Mouse (Mus musculus) gastrocnemius, adult 18-20 months (tissue): ENCODE measurements around the gene Zfand3. TPM values are rescaled to one million over a fixed set of nuclear protein-coding genes. Genes with fewer than 3 reads are reported as not detected.

Experiments used
- DNase-seq: peaks from one replicate; pipeline ENCODE4 v3.0.0; 2021; ENCODE audit warnings: low spot score
- total RNA-seq, 2 experiments: library from RNA; stranded (reverse); gene quantifications; 2 replicates each; pipeline ENCODE4 v1.2.3; 2021

Zfand3 gene
- total RNA-seq, 2 experiments from 2014 or later = 211 to 216 TPM

GRCm38 (mm10) chr17:30259938-30260337, 255.4 kb downstream of the Zfand3 start:
- no peak for DNase-seq

Other genes starting within 250 kb of the Zfand3 start
- 10 to 100 TPM; 26.5 to 32.8 TPM for gene Mdga1, start 34.6 kb upstream of the Zfand3 start, total RNA-seq